Mouse (Mus musculus): Measurements from ENCODE around the gene Ocrl. TPM values are rescaled to one million over a fixed set of nuclear protein-coding genes. Genes with fewer than 3 reads are reported as not detected.

Gene Ocrl
- polyA plus RNA-seq, 1 experiment: 0.02 TPM

GRCm38 (mm10) chrX:47916831-47917230, 4.6 kb downstream of the Ocrl start:
- Histone ChIP-seq H3K4me1 (ENCODE audit: control insufficient read depth) (peaks cover 7% of the 10 kb centered on the region), H3K27me3 (ENCODE audit: control insufficient read depth) (no peaks in the 10 kb centered on the region), H3K9me3 (ENCODE audit: control insufficient read depth, low read length) (no peaks in the 10 kb centered on the region), H3K4me3 (replicated peaks) (no peak overlapping the region), H3K36me3 (ENCODE audit: control insufficient read depth) (no peaks in the 10 kb centered on the region)
- TF ChIP-seq GATA1 (IDR thresholded peaks at IDR 0.05; ENCODE audit: low read length) (no peak), TAL1 (IDR thresholded peaks at IDR 0.05; ENCODE audit: low read length) (no peak)

GRCm38 (mm10) chrX:47920541-47920940, 8.4 kb downstream of the Ocrl start:
- TF ChIP-seq TAL1 (IDR thresholded peaks at IDR 0.05; ENCODE audit: low read length) (no peak), GATA1 (IDR thresholded peaks at IDR 0.05; ENCODE audit: low read length) (no peak)
- H3K4me1 ChIP-seq (ENCODE audit: control insufficient read depth): no peaks in the 10 kb centered on the region
- H3K36me3 ChIP-seq (ENCODE audit: control insufficient read depth): no peaks in the 10 kb centered on the region
- H3K4me3 ChIP-seq (replicated peaks): no peak overlapping the region
- H3K27me3 ChIP-seq (ENCODE audit: control insufficient read depth): no peaks in the 10 kb centered on the region
- H3K9me3 ChIP-seq (ENCODE audit: control insufficient read depth, low read length): no peaks in the 10 kb centered on the region

GRCm38 (mm10) chrX:47927981-47928380, 15.8 kb downstream of the Ocrl start:
- TF ChIP-seq TAL1 (IDR thresholded peaks at IDR 0.05; ENCODE audit: low read length) (no peak), GATA1 (IDR thresholded peaks at IDR 0.05; ENCODE audit: low read length) (no peak)
- no peaks in the 10 kb centered on the region for H3K4me1 ChIP-seq (ENCODE audit: control insufficient read depth)
- no peak overlapping the region for H3K4me3 ChIP-seq (replicated peaks)
- no peaks in the 10 kb centered on the region for H3K36me3 ChIP-seq (ENCODE audit: control insufficient read depth)
- H3K9me3 ChIP-seq (ENCODE audit: control insufficient read depth, low read length): no peaks in the 10 kb centered on the region
- no peaks in the 10 kb centered on the region for H3K27me3 ChIP-seq (ENCODE audit: control insufficient read depth)

- H3K4me3 ChIP-seq (replicated peaks): no peak overlapping the region
- no peaks in the 10 kb centered on the region for H3K4me1 ChIP-seq (ENCODE audit: control insufficient read depth)
- TF ChIP-seq TAL1 (IDR thresholded peaks at IDR 0.05; ENCODE audit: low read length) (no peak), GATA1 (IDR thresholded peaks at IDR 0.05; ENCODE audit: low read length) (no peak)
- no peaks in the 10 kb centered on the region for H3K36me3 ChIP-seq (ENCODE audit: control insufficient read depth)
- H3K27me3 ChIP-seq (ENCODE audit: control insufficient read depth): no peaks in the 10 kb centered on the region
- H3K9me3 ChIP-seq (ENCODE audit: control insufficient read depth, low read length): no peaks in the 10 kb centered on the region
Measured at GRCm38 (mm10) chrX:47930449-47930848, 18.3 kb downstream of the Ocrl start.

GRCm38 (mm10) chrX:47934352-47934751, 22.2 kb downstream of the Ocrl start:
- Histone ChIP-seq H3K27me3 (ENCODE audit: control insufficient read depth) (no peaks in the 10 kb centered on the region), H3K36me3 (ENCODE audit: control insufficient read depth) (no peaks in the 10 kb centered on the region), H3K4me1 (ENCODE audit: control insufficient read depth) (no peaks in the 10 kb centered on the region), H3K4me3 (replicated peaks) (no peak overlapping the region), H3K9me3 (ENCODE audit: control insufficient read depth, low read length) (no peaks in the 10 kb centered on the region)
- no peak for TF ChIP-seq TAL1 (IDR thresholded peaks at IDR 0.05; ENCODE audit: low read length)
- no peak for TF ChIP-seq GATA1 (IDR thresholded peaks at IDR 0.05; ENCODE audit: low read length)

GRCm38 (mm10) chrX:47936885-47937284, 24.7 kb downstream of the Ocrl start:
- Histone ChIP-seq H3K4me1 (ENCODE audit: control insufficient read depth) (no peaks in the 10 kb centered on the region), H3K36me3 (ENCODE audit: control insufficient read depth) (no peaks in the 10 kb centered on the region), H3K27me3 (ENCODE audit: control insufficient read depth) (no peaks in the 10 kb centered on the region), H3K4me3 (replicated peaks) (no peak overlapping the region), H3K9me3 (ENCODE audit: control insufficient read depth, low read length) (no peaks in the 10 kb centered on the region)
- no peak for TF ChIP-seq TAL1 (IDR thresholded peaks at IDR 0.05; ENCODE audit: low read length)
- TF ChIP-seq GATA1 (IDR thresholded peaks at IDR 0.05; ENCODE audit: low read length): no peak

GRCm38 (mm10) chrX:47937740-47938139, 25.6 kb downstream of the Ocrl start:
- TF ChIP-seq TAL1 (IDR thresholded peaks at IDR 0.05; ENCODE audit: low read length) (no peak), GATA1 (IDR thresholded peaks at IDR 0.05; ENCODE audit: low read length) (no peak)
- Histone ChIP-seq H3K27me3 (ENCODE audit: control insufficient read depth) (no peaks in the 10 kb centered on the region), H3K4me1 (ENCODE audit: control insufficient read depth) (no peaks in the 10 kb centered on the region), H3K9me3 (ENCODE audit: control insufficient read depth, low read length) (no peaks in the 10 kb centered on the region), H3K4me3 (replicated peaks) (no peak overlapping the region), H3K36me3 (ENCODE audit: control insufficient read depth) (no peaks in the 10 kb centered on the region)

GRCm38 (mm10) chrX:47949729-47950128, 37.5 kb downstream of the Ocrl start:
- H3K27me3 ChIP-seq (ENCODE audit: control insufficient read depth): no peaks in the 10 kb centered on the region
- H3K4me1 ChIP-seq (ENCODE audit: control insufficient read depth): no peaks in the 10 kb centered on the region
- H3K36me3 ChIP-seq (ENCODE audit: control insufficient read depth): no peaks in the 10 kb centered on the region; the same call in 1 of the 2 replicates
- TF ChIP-seq TAL1 (IDR thresholded peaks at IDR 0.05; ENCODE audit: low read length): no peak
- H3K9me3 ChIP-seq (ENCODE audit: control insufficient read depth, low read length): no peaks in the 10 kb centered on the region
- no peak overlapping the region for H3K4me3 ChIP-seq (replicated peaks)

GRCm38 (mm10) chrX:47962579-47962978, 50.4 kb downstream of the Ocrl start:
- Histone ChIP-seq H3K4me3 (replicated peaks) (no peak overlapping the region), H3K9me3 (ENCODE audit: control insufficient read depth, low read length) (no peaks in the 10 kb centered on the region), H3K4me1 (ENCODE audit: control insufficient read depth) (no peaks in the 10 kb centered on the region), H3K36me3 (ENCODE audit: control insufficient read depth) (no peaks in the 10 kb centered on the region; the same call in 1 of the 2 replicates), H3K27me3 (ENCODE audit: control insufficient read depth) (no peaks in the 10 kb centered on the region)
- TF ChIP-seq TAL1 (IDR thresholded peaks at IDR 0.05; ENCODE audit: low read length) (no peak), GATA1 (IDR thresholded peaks at IDR 0.05; ENCODE audit: low read length) (no peak)

GRCm38 (mm10) chrX:47970371-47970770, 58.2 kb downstream of the Ocrl start:
- Histone ChIP-seq H3K4me3 (replicated peaks) (no peak overlapping the region), H3K36me3 (ENCODE audit: control insufficient read depth) (no peaks in the 10 kb centered on the region), H3K4me1 (ENCODE audit: control insufficient read depth) (no peaks in the 10 kb centered on the region), H3K27me3 (ENCODE audit: control insufficient read depth) (no peaks in the 10 kb centered on the region), H3K9me3 (ENCODE audit: control insufficient read depth, low read length) (no peaks in the 10 kb centered on the region)
- TF ChIP-seq TAL1 (IDR thresholded peaks at IDR 0.05; ENCODE audit: low read length) (no peak), GATA1 (IDR thresholded peaks at IDR 0.05; ENCODE audit: low read length) (no peak)

All from erythroblast, embryonic 14.5 days (primary cell).